Mouse (Mus musculus): ENCODE measurements around the gene Gm13119.
"Not testable (repeated sequence)": the region's sequence is repeated elsewhere in the genome, so short reads cannot be mapped to it uniquely, and the experiment has no call there.

The Gm13119 gene

GRCm38 (mm10) chr4:144357642-144358041 lies at the start of gene Gm13119:
TSS of gene Gm13119 (plus strand) at chr4:144357942.
- not testable (repeated sequence) for DNase-seq (ENCODE audit: low spot score)

GRCm38 (mm10) chr4:144312666-144313460 lies 44.9 kb upstream of the Gm13119 start:
- DNase-seq (ENCODE audit: low spot score), result not testable (repeated sequence)

GRCm38 (mm10) chr4:144329949-144330348 lies 27.8 kb upstream of the Gm13119 start, which contains the start of gene Gm13128:
TSS of gene Gm13128 (plus strand) at chr4:144330249.
- not testable (repeated sequence) for DNase-seq (ENCODE audit: low spot score)

- DNase-seq (ENCODE audit: low spot score), result not testable (repeated sequence)
These were observed 21.9 kb upstream of the Gm13119 start for GRCm38 (mm10) chr4:144335856-144336255.

- no peak for DNase-seq (ENCODE audit: low spot score)
These were observed 20.2 kb downstream of the Gm13119 start, which contains the start of gene Pramef20 for GRCm38 (mm10) chr4:144377911-144378310. TSS of gene Pramef20 (minus strand) at chr4:144377933.

- no peak for DNase-seq (ENCODE audit: low spot score)
These were observed 38.6 kb downstream of the Gm13119 start for GRCm38 (mm10) chr4:144396316-144396715.

GRCm38 (mm10) chr4:144402712-144403111 lies 45.0 kb downstream of the Gm13119 start:
- DNase-seq (ENCODE audit: low spot score), result no peak

GRCm38 (mm10) chr4:144404456-144405086 lies 46.8 kb downstream of the Gm13119 start:
- no peak for DNase-seq (ENCODE audit: low spot score)

GRCm38 (mm10) chr4:144406261-144406660 lies 48.5 kb downstream of the Gm13119 start:
- no peak for DNase-seq (ENCODE audit: low spot score)

GRCm38 (mm10) chr4:144408290-144408689 lies 50.5 kb downstream of the Gm13119 start, which contains the start of gene Pramef12:
TSS of gene Pramef12 (minus strand) at chr4:144408464.
- no peak for DNase-seq (ENCODE audit: low spot score)

All from adipocyte (in vitro differentiated cells).